Mouse (Mus musculus) liver, embryonic 13.5 days (tissue): ENCODE data around the gene Mettl26. TPM values are rescaled to one million over a fixed set of nuclear protein-coding genes. Genes with fewer than 3 reads are reported as not detected.

Experiments used
- ATAC-seq: fragments of 200-750 bp; cut with Nextera tagmentation; 2 replicates; pipeline ENCODE4 v1.8.0; 2017; ENCODE audit warnings: low read depth, mild to moderate bottlenecking, moderate number of reproducible peaks, moderate library complexity
- DNase-seq: peaks from one replicate; pipeline ENCODE4 v3.0.0; 2022
- H3K27ac ChIP-seq: fragments of 300-500 bp; sonication (generic); 2 replicates; pipeline ENCODE4 v1.5.1; 2015; ENCODE audit warnings: moderate library complexity, mild to moderate bottlenecking, inconsistent platforms
- H3K27me3 ChIP-seq: fragments of 300-500 bp; sonication (generic); 2 replicates; pipeline ENCODE4 v1.6.1; 2015; ENCODE audit warnings: mild to moderate bottlenecking, inconsistent platforms
- H3K36me3 ChIP-seq: fragments of 300-500 bp; sonication (generic); 2 replicates; pipeline ENCODE4 v1.6.1; 2015; ENCODE audit warnings: mild to moderate bottlenecking, inconsistent platforms
- H3K4me1 ChIP-seq: fragments of 300-500 bp; sonication (generic); replicated peaks from 2 replicates; pipeline ENCODE4 v1.6.1; 2015; ENCODE audit warnings: inconsistent platforms
- H3K4me2 ChIP-seq: fragments of 300-500 bp; sonication (generic); 2 replicates; pipeline ENCODE4 v1.6.1; 2015; ENCODE audit warnings: inconsistent platforms, mild to moderate bottlenecking, moderate library complexity
- H3K4me3 ChIP-seq: fragments of 300-500 bp; sonication (generic); replicated peaks from 2 replicates; pipeline ENCODE4 v1.5.1; 2015; ENCODE audit warnings: mild to moderate bottlenecking, inconsistent platforms
- H3K9ac ChIP-seq: fragments of 300-500 bp; sonication (generic); 2 replicates; pipeline ENCODE4 v1.6.1; 2015; ENCODE audit warnings: mild to moderate bottlenecking, inconsistent platforms
- H3K9me3 ChIP-seq: fragments of 300-500 bp; sonication (generic); replicated peaks from 2 replicates; pipeline ENCODE4 v1.6.1; 2016; ENCODE audit warnings: inconsistent platforms
- WGBS: fragments of 180-500 bp; shearing (Covaris S2); methylation state at CpG from one replicate; pipeline ENCODE4 v1.1.7; 2015; ENCODE audit not compliant: insufficient replicate concordance; 5-methylcytosine and 5-hydroxymethylcytosine counted together
- microRNA-seq: library from miRNA; unstranded; fragments of <30 nt; microRNA quantifications from one replicate; pipeline ENCODE4, GENCODE M21; 2016
- polyA plus RNA-seq: library from polyadenylated mRNA; unstranded; fragments of >200 nt; fragmentation: Nextera tagmentation; extraction: Ambion mirVana; gene quantifications from 2 replicates; pipeline ENCODE4 v1.2.1, GENCODE M21; 2015

The Mettl26 gene
- polyA plus RNA-seq, 1 experiment from 2014 or later: 46.9 TPM

DNA sequence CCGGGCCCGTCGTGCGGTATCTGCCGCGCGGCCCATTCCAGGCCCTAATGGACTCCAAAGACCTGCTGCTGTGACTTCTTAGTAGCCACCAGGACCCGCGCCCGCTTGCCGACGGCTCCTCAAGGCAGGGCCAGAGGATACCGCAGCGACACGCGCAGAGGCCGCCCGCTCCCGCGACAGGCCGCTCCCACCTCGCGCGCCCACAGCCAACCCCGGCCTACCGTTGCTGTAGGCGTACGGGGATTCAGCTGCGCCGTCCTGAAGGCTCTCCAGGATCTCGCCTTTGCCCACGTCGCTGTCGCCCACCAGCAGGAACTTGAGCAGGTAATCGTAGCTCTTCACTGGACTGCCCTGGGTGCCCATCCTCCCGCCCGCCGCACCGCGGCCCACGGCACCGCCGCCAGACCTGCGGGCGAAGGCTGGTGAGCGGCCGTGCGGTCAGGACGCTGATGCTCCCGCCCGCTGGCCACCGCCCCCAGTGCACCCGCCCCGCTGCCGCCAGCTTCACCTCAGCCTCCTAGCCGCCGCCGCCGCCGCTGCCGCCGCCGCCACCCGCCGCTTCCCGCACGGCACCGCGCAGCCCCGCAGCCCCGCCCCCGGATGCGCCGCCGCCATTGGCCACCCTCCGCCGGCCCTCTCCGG lies 44.4 kb downstream of the Mettl26 start, which contains the start of gene Rab40c:
Gene Rab40c, minus strand, starts transcription at position 584 of the 642 bp plus-strand sequence.
- Histone ChIP-seq H3K9me3 (no peaks in the 10 kb centered on the region), H3K4me1 (peaks cover 52% of the 10 kb centered on the region), H3K4me3 (peak within 1 kb of the TSS; percentile 89), H3K27ac (peak within 1 kb of the TSS; percentile 91), H3K9ac (peak within 1 kb of the TSS; percentile 90), H3K36me3 (peaks cover 4% of the 10 kb centered on the region), H3K27me3 (no peaks in the 10 kb centered on the region), H3K4me2 (peak within 1 kb of the TSS; percentile 99)
- DNase-seq (peak; percentile 57), ATAC-seq (no peak)
- under 1% methylated on average over 76 of the region's 78 CpGs for WGBS

DNA sequence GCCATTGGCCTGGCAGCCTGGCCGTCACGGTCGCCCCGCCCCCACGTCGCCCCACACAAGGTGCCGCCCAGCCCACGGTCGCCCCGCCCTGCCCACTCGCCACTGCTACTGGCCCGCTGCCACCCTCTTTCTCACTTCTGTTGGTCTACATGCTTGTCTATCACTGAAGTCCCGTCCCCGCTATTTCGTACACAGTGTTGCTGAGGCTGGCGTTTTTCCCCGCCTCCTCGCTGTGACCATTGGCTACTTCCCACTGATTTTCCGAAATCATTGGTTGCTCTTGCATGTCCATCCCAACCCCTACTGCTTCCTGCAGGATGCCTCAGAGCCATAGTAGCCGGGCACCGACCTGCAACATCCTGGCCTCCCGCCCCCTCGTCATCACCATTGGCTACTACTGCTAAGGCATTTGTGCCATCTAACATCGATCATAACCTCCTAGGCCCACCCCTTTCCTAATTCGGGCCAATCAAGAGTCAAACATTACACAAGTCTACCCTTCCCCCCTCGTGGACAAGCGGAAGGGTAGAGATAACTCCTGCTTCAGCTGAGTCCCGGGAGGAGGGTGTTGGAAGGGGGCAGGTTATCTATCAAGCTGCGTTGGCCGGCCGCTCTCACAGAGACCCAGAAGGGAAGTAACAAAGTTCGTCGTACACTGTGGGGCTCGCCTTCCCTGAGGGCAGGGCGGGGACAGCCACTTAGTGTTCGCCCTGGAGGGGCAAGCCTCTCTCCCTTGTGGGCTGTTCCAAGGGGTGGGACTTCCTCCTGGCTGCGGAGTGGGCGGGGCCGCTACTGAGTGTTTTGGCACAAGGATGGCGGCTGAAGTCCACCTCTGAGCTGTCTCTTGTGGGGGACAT lies 45.1 kb downstream of the Mettl26 start:
- Histone ChIP-seq H3K4me2 (peak overlapping the region; percentile 99), H3K4me1 (peaks cover 44% of the 10 kb centered on the region), H3K9me3 (no peaks in the 10 kb centered on the region), H3K4me3 (peak overlapping the region; percentile 89), H3K9ac (peak overlapping the region; percentile 75), H3K36me3 (peaks cover 12% of the 10 kb centered on the region), H3K27ac (peak overlapping the region; percentile 91), H3K27me3 (no peaks in the 10 kb centered on the region)
- DNase-seq (peak; percentile 99), ATAC-seq (peak; percentile 92)
- under 1% methylated on average over 40 of the region's 40 CpGs for WGBS

DNA sequence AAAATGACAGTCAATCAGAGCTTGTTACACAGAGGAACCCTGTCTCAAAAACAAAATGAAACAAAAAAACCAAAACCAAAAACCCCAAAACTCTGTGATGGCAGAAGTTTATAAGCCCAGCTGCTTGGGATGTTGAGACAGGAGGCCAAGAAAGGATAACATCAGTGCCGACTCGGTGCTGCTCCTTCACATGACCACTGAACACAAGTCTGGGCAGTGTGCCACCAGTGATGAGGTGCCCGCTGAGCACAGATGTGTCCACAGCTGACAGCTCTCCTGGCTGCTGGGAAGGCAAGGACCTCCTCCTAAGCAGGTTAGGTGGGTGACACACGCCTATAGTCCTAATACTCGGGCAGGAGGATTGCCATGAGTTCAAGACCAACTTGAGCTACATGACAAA lies 47.2 kb downstream of the Mettl26 start:
- H3K27me3 ChIP-seq: no peaks in the 10 kb centered on the region
- WGBS: 69% methylated on average over 5 of the region's 5 CpGs
- H3K36me3 ChIP-seq: peaks cover 33% of the 10 kb centered on the region
- H3K9me3 ChIP-seq: no peaks in the 10 kb centered on the region
- H3K27ac ChIP-seq: 0 out of 2 replicates have a peak overlapping the region, but pooled peaks have one; percentile 47
- 0 out of 2 replicates have a peak overlapping the region, but pooled peaks have one; percentile 87 for H3K4me2 ChIP-seq
- no peak overlapping the region for H3K4me3 ChIP-seq
- no peak for DNase-seq
- H3K4me1 ChIP-seq: peaks cover 33% of the 10 kb centered on the region
- H3K9ac ChIP-seq: no peak overlapping the region
- ATAC-seq: no peak

DNA sequence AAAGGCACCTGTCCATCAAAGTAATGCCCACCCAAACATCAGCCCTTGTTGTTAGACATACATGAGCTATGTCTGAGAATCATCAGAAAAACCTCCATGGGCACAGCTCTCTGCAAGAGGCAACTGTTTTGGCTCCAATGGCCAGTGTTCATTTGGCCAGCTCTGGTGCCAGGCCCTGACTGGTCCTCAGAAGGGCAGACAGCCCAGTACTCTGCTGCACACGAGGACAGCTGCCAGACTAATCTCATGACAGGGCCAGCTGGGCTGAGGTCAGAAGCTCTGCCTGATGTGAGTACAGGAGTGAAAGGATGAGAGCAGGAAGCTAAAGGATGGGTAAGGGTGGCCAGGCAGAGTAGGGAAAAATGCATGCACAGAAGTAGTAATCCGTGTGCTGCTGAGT lies 50.5 kb downstream of the Mettl26 start:
- Histone ChIP-seq H3K27me3 (no peaks in the 10 kb centered on the region), H3K36me3 (peaks cover 64% of the 10 kb centered on the region), H3K4me3 (no peak overlapping the region), H3K4me1 (peaks cover 18% of the 10 kb centered on the region), H3K9me3 (no peaks in the 10 kb centered on the region), H3K27ac (peak overlapping the region; percentile 41), H3K9ac (no peak overlapping the region), H3K4me2 (no peak overlapping the region)
- 65% methylated on average over 2 of the region's 2 CpGs for WGBS
- ATAC-seq (no peak), DNase-seq (no peak)

Small RNA genes within 50 kb of the gene (microRNA-seq; reads per million reads assigned to microRNA genes)
- gene Mir3082: not detected

Other genes with a start within 250 kb of the Mettl26 start
- 0.25 and 0.51 TPM in 2 replicates for gene Gng13, start 157.9 kb upstream of the Mettl26 start, polyA plus RNA-seq
- 24.8 and 25.4 TPM in 2 replicates for gene Chtf18, start 147.7 kb upstream of the Mettl26 start, polyA plus RNA-seq
- gene Rpusd1, start 147.4 kb upstream of the Mettl26 start, polyA plus RNA-seq: 7.6 and 8.4 TPM in 2 replicates
- gene Mslnl, start 139.0 kb upstream of the Mettl26 start, polyA plus RNA-seq: not detected in 2 replicates
- 0.81 and 1.2 TPM in 2 replicates for gene Msln, start 120.7 kb upstream of the Mettl26 start, polyA plus RNA-seq
- 16.4 and 17.5 TPM in 2 replicates for gene Narfl, start 101.3 kb upstream of the Mettl26 start, polyA plus RNA-seq
- 6.8 and 7.3 TPM in 2 replicates for gene Haghl, start 89.4 kb upstream of the Mettl26 start, polyA plus RNA-seq
- 0.05 and 0.07 TPM in 2 replicates for gene Ccdc78, start 88.5 kb upstream of the Mettl26 start, polyA plus RNA-seq
- gene Fam173a, start 82.2 kb upstream of the Mettl26 start, polyA plus RNA-seq: 54.5 and 61.8 TPM in 2 replicates
- 0.46 TPM in 1 of 2 replicates, not detected in the other for gene AC134908.4, start 79.4 kb upstream of the Mettl26 start, polyA plus RNA-seq
- gene Metrn, start 77.9 kb upstream of the Mettl26 start, polyA plus RNA-seq: 21.2 and 23.8 TPM in 2 replicates
- 0.05 and 0.32 TPM in 2 replicates for gene Fbxl16, start 66.0 kb upstream of the Mettl26 start, polyA plus RNA-seq
- 11.9 and 14.2 TPM in 2 replicates for gene Wdr24, start 51.4 kb upstream of the Mettl26 start, polyA plus RNA-seq
- 21.7 and 26.9 TPM in 2 replicates for gene Jmjd8, start 46.2 kb upstream of the Mettl26 start, polyA plus RNA-seq
- gene Stub1, start 41.7 kb upstream of the Mettl26 start, polyA plus RNA-seq: 130 TPM in 2 replicates
- 0.20 and 0.30 TPM in 2 replicates for gene Rhbdl1, start 37.8 kb upstream of the Mettl26 start, polyA plus RNA-seq
- 0.28 and 0.57 TPM in 2 replicates for gene Gm20683, start 33.3 kb upstream of the Mettl26 start, polyA plus RNA-seq
- 12.8 and 13.5 TPM in 2 replicates for gene Rhot2, start 30.2 kb upstream of the Mettl26 start, polyA plus RNA-seq
- gene Wdr90, start 13.6 kb upstream of the Mettl26 start, polyA plus RNA-seq: 10.2 and 12.5 TPM in 2 replicates
- gene Mcrip2, start 6.3 kb upstream of the Mettl26 start, polyA plus RNA-seq: 62.1 and 66.2 TPM in 2 replicates
- gene Wfikkn1, start 5.8 kb downstream of the Mettl26 start, polyA plus RNA-seq: 0.65 and 1.00 TPM in 2 replicates
- gene Rab40c, start 44.7 kb downstream of the Mettl26 start, polyA plus RNA-seq: 6.5 and 7.0 TPM in 2 replicates
- 126 and 152 TPM in 2 replicates for gene Pigq, start 69.9 kb downstream of the Mettl26 start, polyA plus RNA-seq
- gene Nhlrc4, start 69.9 kb downstream of the Mettl26 start, polyA plus RNA-seq: 5.1 and 7.2 TPM in 2 replicates
- gene A930017K11Rik, start 77.5 kb downstream of the Mettl26 start, polyA plus RNA-seq: 0.24 and 0.32 TPM in 2 replicates
- gene Capn15, start 110.7 kb downstream of the Mettl26 start, polyA plus RNA-seq: 11.1 and 12.3 TPM in 2 replicates
- gene Rab11fip3, start 194.5 kb downstream of the Mettl26 start, polyA plus RNA-seq: 1.8 and 1.9 TPM in 2 replicates
- 11.1 and 13.8 TPM in 2 replicates for gene Decr2, start 215.3 kb downstream of the Mettl26 start, polyA plus RNA-seq
- 56.2 and 58.8 TPM in 2 replicates for gene Nme4, start 220.5 kb downstream of the Mettl26 start, polyA plus RNA-seq
- 1.3 and 1.7 TPM in 2 replicates for gene Tmem8, start 238.2 kb downstream of the Mettl26 start, polyA plus RNA-seq
- gene Mrpl28, start 248.4 kb downstream of the Mettl26 start, polyA plus RNA-seq: 148 and 156 TPM in 2 replicates